Mouse (Mus musculus) heart, embryonic 14.5 days (tissue): Measurements from ENCODE around the gene Hspa5. TPM values are rescaled to one million over a fixed set of nuclear protein-coding genes. Genes with fewer than 3 reads are reported as not detected.
A peak's percentile ranks its signal among the peaks of the same experiment; 100 is the strongest.
"Not testable (repeated sequence)": the region's sequence is repeated elsewhere in the genome, so short reads cannot be mapped to it uniquely, and the experiment has no call there.

Experiments
- ATAC-seq: fragments of 200-750 bp; cut with Nextera tagmentation; 2 replicates; pipeline ENCODE4 v1.8.0; 2017; ENCODE audit warnings: low read depth, moderate TSS enrichment; ENCODE audit not compliant: insufficient number of reproducible peaks, insufficient read depth, low FRiP score
- H3K27ac ChIP-seq, 2 experiments: fragments of 200-500 bp in 1 of 2; fragments of 300-500 bp in 1 of 2; sonication (generic) in 1 of 2; replicated peaks in 1 of 2; 2 replicates each; pipeline ENCODE4 v1.5.1; 2012 to 2014; ENCODE audit warnings: low read depth in 2 of 2, low read length in 2 of 2, control low read depth in 1 of 2, mild to moderate bottlenecking in 1 of 2, mixed read lengths in 1 of 2; ENCODE audit not compliant: control insufficient read depth in 1 of 2, insufficient read depth in 1 of 2
- H3K27me3 ChIP-seq: fragments of 300-500 bp; sonication (generic); 2 replicates; pipeline ENCODE4 v1.6.1; 2014; ENCODE audit warnings: mild to moderate bottlenecking, low read length, control low read depth; ENCODE audit not compliant: control insufficient read depth, insufficient read depth
- H3K36me3 ChIP-seq: fragments of 300-500 bp; sonication (generic); 2 replicates; pipeline ENCODE4 v1.6.1; 2014; ENCODE audit warnings: mild to moderate bottlenecking, control low read depth, low read length, mixed read lengths; ENCODE audit not compliant: control insufficient read depth, insufficient read depth
- H3K4me1 ChIP-seq, 2 experiments: fragments of 200-500 bp in 1 of 2; fragments of 300-500 bp in 1 of 2; sonication (generic) in 1 of 2; 2 replicates each; pipeline ENCODE4 v1.6.1; 2012 to 2014; ENCODE audit warnings: low read length in 2 of 2, control low read depth in 1 of 2, mixed read lengths in 1 of 2; ENCODE audit not compliant: control insufficient read depth in 2 of 2, insufficient read depth in 2 of 2
- H3K4me2 ChIP-seq: fragments of 300-500 bp; sonication (generic); 2 replicates; pipeline ENCODE4 v1.6.1; 2014; ENCODE audit warnings: mild to moderate bottlenecking, low read length
- H3K4me3 ChIP-seq, 2 experiments: fragments of 200-500 bp in 1 of 2; fragments of 300-500 bp in 1 of 2; sonication (generic) in 1 of 2; 2 replicates each; pipeline ENCODE4 v1.5.1; 2012 to 2014; ENCODE audit warnings: low read length in 2 of 2, mild to moderate bottlenecking in 2 of 2, control low read depth in 1 of 2, low read depth in 1 of 2, moderate library complexity in 1 of 2; ENCODE audit not compliant: control insufficient read depth in 1 of 2, insufficient read depth in 1 of 2
- H3K9ac ChIP-seq: fragments of 300-500 bp; sonication (generic); 2 replicates; pipeline ENCODE4 v1.6.1; 2014; ENCODE audit warnings: mild to moderate bottlenecking, low read length
- H3K9me3 ChIP-seq: fragments of 300-500 bp; sonication (generic); 2 replicates; pipeline ENCODE4 v1.6.1; 2016; ENCODE audit warnings: low read length, control low read depth; ENCODE audit not compliant: control insufficient read depth
- WGBS: fragments of 180-500 bp; shearing (Covaris S2); extraction: QIAGEN DNeasy Blood & Tissue Kit; methylation state at CpG from one replicate; pipeline ENCODE4 v1.1.7; 2014; 5-methylcytosine and 5-hydroxymethylcytosine counted together
- polyA plus RNA-seq: library from polyadenylated mRNA; unstranded; fragments of >200 nt; fragmentation: Nextera tagmentation; extraction: Ambion mirVana; gene quantifications from 2 replicates; pipeline ENCODE4 v1.2.1, GENCODE M21; 2014

Gene Hspa5
- polyA plus RNA-seq, 1 experiment from 2014 or later: 545 TPM

DNA sequence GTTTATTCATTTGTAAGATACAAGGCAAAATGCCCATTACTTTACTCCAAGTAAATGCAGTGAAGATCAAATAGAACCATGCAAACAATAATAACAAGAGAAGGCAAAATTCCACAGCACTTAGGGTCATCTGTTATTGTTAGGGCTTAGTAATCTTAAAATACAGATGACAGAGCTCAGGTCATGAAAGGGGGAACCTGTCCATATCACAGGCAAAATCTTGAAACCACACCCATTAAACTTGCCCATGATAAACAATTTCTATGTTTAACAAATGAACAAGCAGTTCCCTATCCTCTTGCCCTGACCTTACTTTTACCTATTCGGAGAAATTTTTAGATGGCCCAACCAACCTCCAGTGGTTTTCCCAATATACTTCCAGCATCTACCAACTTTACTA lies 37.8 kb downstream of the Hspa5 start:
- H3K4me1 ChIP-seq: peaks cover 2 to 5% of the 10 kb centered on the region in 2 experiments; a peak in 1 of 4 replicates
- no peaks in the 10 kb centered on the region for H3K27me3 ChIP-seq
- ATAC-seq: no peak
- no peak overlapping the region for H3K4me3 ChIP-seq
- H3K9me3 ChIP-seq: no peaks in the 10 kb centered on the region
- H3K4me2 ChIP-seq: no peak overlapping the region
- H3K27ac ChIP-seq: no peak overlapping the region
- peaks cover 87% of the 10 kb centered on the region for H3K36me3 ChIP-seq
- no peak overlapping the region for H3K9ac ChIP-seq
- WGBS: 93% methylated on average over 1 of the region's 1 CpGs

- no peak overlapping the region for H3K9ac ChIP-seq
- ATAC-seq: no peak
- H3K36me3 ChIP-seq: peaks cover 86% of the 10 kb centered on the region
- no peak overlapping the region for H3K27ac ChIP-seq
- H3K4me3 ChIP-seq: no peak overlapping the region
- 87% methylated on average over 3 of the region's 3 CpGs for WGBS
- no peak overlapping the region for H3K4me2 ChIP-seq
- no peaks in the 10 kb centered on the region for H3K4me1 ChIP-seq
- no peaks in the 10 kb centered on the region for H3K27me3 ChIP-seq
- no peaks in the 10 kb centered on the region for H3K9me3 ChIP-seq
Measured at GRCm38 (mm10) chr2:34810775-34811174, 39.0 kb downstream of the Hspa5 start.

DNA sequence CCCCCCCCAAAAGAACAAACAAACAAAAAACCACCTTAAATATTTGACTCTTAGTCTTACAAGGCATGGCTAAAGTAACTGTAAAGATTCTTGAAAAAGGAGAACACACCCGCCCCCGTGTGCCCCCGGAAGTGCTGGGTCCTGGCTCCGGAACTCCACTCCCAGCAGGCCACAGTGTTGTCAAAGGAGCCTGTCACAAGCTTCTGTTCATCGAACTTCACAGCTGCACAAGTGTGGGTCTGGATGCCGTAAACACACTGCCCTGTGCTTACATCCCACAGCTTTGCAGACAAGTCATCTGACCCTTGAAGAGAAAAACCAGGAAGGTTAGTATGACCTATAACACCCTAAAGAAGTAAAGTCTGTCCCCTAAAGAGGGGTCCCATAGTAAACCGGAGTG lies 40.9 kb downstream of the Hspa5 start:
- no peak overlapping the region for H3K4me3 ChIP-seq
- H3K27me3 ChIP-seq: no peaks in the 10 kb centered on the region
- H3K4me1 ChIP-seq: no peaks in the 10 kb centered on the region
- H3K36me3 ChIP-seq: peaks cover 84% of the 10 kb centered on the region
- WGBS: 80% methylated on average over 7 of the region's 7 CpGs
- ATAC-seq: no peak
- H3K9me3 ChIP-seq: no peaks in the 10 kb centered on the region
- no peak overlapping the region for H3K4me2 ChIP-seq
- H3K27ac ChIP-seq: no peak overlapping the region
- no peak overlapping the region; the same call in 1 of the 2 replicates for H3K9ac ChIP-seq

- H3K27me3 ChIP-seq, H3K4me2 ChIP-seq, ATAC-seq, H3K4me1 ChIP-seq, H3K4me3 ChIP-seq, H3K27ac ChIP-seq, H3K9ac ChIP-seq, H3K9me3 ChIP-seq: not testable (repeated sequence)
- WGBS: 100% methylated on average over 2 of the region's 2 CpGs
- H3K36me3 ChIP-seq: peaks cover 77% of the 10 kb centered on the region
Measured at GRCm38 (mm10) chr2:34815893-34816292, 44.1 kb downstream of the Hspa5 start.

DNA sequence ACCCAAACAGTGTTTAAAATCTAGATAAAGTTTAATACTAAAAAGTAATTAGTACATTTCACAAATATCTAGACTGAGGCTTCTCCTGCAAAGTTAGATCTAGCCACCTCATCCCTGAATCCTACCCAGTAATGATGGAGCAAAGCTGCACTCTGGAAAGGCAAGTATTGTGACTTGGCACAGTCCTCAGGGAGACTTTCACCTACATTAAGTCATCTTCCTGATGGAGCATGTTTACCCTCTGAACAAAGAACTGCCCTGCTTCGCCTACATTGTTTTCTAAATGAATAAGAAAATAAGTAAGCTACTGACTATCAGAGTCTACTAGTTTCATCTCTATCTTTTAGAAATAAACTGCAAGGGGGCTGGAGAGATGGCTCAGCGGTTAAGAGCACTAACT lies 46.7 kb downstream of the Hspa5 start:
- Histone ChIP-seq H3K36me3 (peaks cover 70% of the 10 kb centered on the region), H3K4me3 (no peak overlapping the region), H3K9me3 (no peaks in the 10 kb centered on the region), H3K9ac (no peak overlapping the region), H3K27me3 (no peaks in the 10 kb centered on the region), H3K4me2 (no peak overlapping the region), H3K27ac (no peak overlapping the region), H3K4me1 (no peaks in the 10 kb centered on the region)
- 90% methylated on average over 2 of the region's 2 CpGs for WGBS
- ATAC-seq: no peak

DNA sequence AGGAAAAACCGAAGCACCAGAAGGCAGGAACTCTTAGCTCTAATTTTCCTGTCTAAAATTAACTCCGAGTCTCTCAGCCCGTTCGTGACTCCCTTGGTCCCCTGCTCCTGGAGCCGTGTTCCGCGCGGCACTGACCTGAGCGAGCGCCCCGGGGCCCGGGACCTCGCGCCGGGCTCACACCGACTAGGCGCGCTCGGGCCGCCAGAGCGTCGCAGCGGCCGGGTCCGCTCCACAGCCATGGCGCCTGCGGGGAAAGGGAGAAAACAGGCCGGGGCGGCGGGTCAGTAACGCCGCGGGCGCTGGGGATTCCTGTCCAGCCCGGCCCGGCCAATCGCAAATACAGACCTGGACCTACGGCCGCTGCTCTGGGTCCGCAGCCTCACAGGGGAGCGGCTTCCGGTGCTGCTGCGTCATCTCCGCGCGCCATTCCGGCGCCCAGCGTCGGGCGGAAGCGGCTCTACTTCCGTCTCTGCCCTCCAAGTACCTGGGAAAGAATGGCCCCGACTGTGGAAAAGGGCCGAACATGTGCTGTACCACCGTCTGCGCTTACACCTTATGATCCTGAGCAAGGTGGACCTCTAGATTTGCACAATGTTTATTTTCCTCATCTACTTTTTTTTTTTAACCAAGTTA lies 54.2 kb downstream of the Hspa5 start, which contains the start of gene Fbxw2:
TSS of gene Fbxw2 (minus strand) at position 485 of the 633 bp plus-strand sequence.
- 0 out of 2 replicates have a peak, but pooled peaks cover 4% of the 10 kb centered on the region for H3K9me3 ChIP-seq
- WGBS: under 1% methylated on average over 54 of the region's 57 CpGs
- H3K4me1 ChIP-seq: peaks cover 5 to 19% of the 10 kb centered on the region in 2 experiments
- H3K27ac ChIP-seq: peak within 1 kb of the TSS; percentile 75 to 89
- peak within 1 kb of the TSS; percentile 95 to 96 for H3K4me3 ChIP-seq
- peak within 1 kb of the TSS; percentile 97 for H3K9ac ChIP-seq
- peak within 1 kb of the TSS; percentile 93 for H3K4me2 ChIP-seq
- peak; percentile 94 for ATAC-seq
- peaks cover 15% of the 10 kb centered on the region for H3K36me3 ChIP-seq
- no peaks in the 10 kb centered on the region for H3K27me3 ChIP-seq

DNA sequence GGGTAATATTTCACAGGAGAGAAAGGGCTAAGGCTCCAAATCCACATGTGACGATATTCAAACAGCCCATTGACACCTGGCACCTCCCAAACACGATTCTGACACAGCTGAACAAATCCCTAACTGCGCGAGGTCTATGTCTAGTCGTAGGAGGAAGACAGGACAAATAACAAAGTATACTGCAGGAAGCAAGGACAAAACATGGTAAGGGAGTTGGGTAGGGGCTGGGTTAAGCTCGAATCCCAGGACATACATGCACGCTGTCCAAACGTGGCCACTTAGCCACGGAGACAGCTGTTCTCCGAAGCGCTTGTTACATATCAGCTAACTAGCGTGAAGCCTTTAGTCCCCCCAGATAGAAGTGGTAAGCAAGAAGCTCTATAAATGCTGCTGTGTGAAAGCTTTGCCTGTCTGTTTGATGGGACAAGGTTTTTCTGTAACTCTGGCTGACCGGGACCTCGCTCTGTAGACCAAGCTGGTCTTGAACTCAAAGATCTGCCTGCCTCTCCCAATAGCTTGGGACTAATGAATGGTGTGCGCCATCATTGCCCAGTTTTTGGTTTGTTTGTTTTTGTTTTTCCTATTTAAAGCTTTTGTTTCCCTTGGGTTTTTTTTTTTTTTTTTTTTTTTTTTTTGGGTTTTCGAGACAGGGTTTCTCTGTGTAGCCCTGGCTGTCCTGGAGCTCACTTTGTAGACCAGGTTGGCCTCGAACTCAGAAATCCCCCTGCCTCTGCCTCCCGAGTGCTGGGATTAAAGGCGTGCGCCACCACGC lies 54.9 kb downstream of the Hspa5 start:
- peaks cover 10% of the 10 kb centered on the region for H3K36me3 ChIP-seq
- H3K4me3 ChIP-seq: peak overlapping the region; percentile 95 to 96
- H3K27ac ChIP-seq: peak overlapping the region; percentile 40 to 89; a peak in 3 of 4 replicates
- H3K4me2 ChIP-seq: peak overlapping the region; percentile 93
- H3K27me3 ChIP-seq: no peaks in the 10 kb centered on the region
- ATAC-seq: no peak
- 34% methylated on average over 20 of the region's 21 CpGs for WGBS
- H3K4me1 ChIP-seq: peaks cover 5 to 19% of the 10 kb centered on the region in 2 experiments
- H3K9ac ChIP-seq: peak overlapping the region; percentile 97
- H3K9me3 ChIP-seq: 0 out of 2 replicates have a peak, but pooled peaks cover 4% of the 10 kb centered on the region
